Mouse (Mus musculus) cerebellum, postnatal 36 days (tissue): ENCODE data around the gene Ago1.

Experiments
- DNase-seq, 2 experiments: peaks; one replicate each; pipeline ENCODE4 v3.0.0; 2021 to 2022; ENCODE audit warnings: mixed read lengths in 2 of 2

Gene Ago1

GRCm38 (mm10) chr4:126469334-126469733 lies 951 bp upstream of the Ago1 start:
- DNase-seq: no peak

DNA sequence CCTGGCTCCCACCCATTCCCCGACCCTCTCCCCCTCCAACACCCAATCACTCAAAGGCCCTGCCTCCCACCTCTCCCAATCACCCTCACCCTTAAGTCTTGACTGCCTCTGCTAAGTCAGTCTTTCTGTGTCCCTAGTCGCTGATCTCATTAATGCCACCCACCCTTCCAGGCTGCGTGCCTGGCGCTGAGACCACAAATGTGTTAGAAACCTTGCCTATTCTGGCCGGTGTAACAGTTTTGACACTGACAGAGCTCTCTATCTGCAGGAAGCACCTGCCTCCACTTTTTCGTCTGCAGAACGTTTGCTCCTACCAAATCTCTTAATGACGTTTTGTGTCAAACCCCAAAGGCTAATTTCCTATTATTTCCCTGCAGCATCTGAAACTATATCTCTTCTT lies 542 bp upstream of the Ago1 start:
- no peak for DNase-seq

GRCm38 (mm10) chr4:126467721-126468284 lies 580 bp downstream of the Ago1 start:
- DNase-seq: peak; percentile 28 to 47

- DNase-seq: no peak
Measured at GRCm38 (mm10) chr4:126466251-126466750, 2.1 kb downstream of the Ago1 start.

GRCm38 (mm10) chr4:126465843-126466242 lies 2.5 kb downstream of the Ago1 start:
- DNase-seq: peak in 1 of 2 experiments; percentile 10

DNA sequence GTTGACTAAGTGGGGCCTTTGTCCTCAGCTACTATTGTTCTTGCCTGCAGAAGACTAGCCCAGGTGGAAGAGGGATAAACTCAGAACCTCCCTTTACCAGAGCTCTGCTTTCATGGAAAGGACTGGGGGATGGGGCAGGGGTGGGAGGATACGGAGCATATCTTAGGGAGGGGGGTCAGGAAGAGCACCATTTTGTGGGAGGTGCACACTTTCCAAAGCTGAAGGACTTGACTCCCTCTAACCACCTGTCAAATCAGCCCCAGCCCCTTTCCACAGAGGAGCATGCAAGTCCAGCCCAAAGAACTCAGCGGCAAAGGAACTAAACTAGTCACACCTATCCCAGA lies 3.5 kb downstream of the Ago1 start:
- DNase-seq: no peak

DNA sequence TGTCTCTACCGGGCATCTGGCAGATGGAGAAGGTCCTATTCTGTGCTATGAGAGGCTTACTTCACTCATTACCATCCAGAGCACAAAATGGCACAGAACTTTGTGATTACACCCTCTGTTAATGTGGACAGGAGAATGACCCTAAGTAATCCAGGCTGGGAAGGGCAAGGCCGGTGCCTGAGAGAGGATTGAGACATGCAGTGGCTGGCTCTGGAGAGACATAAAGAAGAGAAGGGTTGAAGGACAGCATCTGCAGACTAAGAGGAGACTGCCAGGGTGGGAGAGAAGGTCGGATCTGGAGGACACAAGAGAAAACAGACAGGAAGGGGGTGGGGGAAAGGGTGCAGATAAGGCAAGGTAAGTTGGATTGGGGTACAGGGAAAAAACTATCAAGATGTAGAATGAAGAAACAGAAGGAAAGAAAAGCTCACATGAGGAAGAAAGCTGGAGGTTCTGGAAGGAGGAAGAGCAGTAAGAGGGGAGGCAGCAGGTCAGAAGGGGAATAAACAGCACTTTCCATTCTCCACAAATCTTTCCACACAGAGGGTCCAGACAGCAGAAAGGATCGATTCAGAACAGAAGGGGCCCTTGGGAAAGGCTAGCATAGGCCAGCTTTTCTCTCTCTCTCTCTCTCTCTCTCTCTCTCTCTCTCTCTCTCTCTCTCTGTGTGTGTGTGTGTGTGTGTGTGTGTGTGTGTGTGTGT lies 4.0 kb downstream of the Ago1 start:
- DNase-seq: no peak

DNA sequence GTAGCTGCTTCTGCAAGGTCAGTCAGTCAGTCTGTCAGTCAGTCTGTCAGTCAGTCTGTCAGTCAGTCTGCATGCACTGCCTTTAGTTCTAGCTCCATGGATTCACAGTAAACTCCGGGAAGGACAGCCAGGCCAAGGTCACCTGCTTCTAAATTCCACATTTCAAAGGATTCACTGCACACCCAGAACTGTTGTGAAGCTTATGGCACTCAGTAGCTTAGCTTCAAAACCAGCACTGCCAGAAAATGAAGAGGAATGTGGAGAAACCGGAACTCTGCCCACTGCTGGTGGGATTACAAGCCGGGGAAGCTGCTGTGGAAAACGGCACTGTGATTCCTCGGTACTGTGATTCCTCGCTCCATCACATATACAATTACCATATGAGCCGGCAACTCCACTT lies 12.9 kb downstream of the Ago1 start:
- no peak for DNase-seq

DNA sequence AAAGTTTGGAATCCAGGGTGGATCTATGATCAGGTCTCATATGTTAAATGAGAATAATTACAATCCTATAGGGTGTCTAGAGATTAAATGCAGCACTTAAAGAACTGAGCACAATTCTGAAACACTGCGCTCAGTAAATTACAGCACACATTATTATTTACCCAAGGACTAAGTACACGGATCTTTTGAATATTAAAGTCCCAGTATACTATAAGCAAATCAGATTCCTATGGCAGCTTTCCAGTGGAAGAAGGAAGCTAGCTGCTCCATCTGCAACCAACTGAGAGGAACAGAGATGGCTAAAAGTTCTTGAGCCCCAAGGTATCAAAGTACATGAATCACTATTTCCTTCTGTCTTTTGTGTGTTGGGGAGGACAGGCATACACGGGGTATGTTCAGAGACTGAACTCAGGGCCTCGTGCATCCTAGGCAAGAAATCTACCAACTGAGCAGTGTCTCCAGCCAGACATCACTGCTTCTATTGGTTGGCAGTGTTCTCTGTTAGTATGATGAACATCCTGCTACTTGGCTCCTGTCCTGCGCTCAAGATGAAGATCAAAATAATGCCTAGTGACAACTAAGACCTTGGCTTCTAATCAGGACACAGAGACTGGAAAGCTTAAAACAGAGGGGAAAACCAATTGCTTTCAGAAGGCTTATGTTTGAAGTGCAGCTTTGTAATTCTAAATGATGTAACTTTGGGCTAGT lies 13.7 kb downstream of the Ago1 start:
- no peak for DNase-seq

DNA sequence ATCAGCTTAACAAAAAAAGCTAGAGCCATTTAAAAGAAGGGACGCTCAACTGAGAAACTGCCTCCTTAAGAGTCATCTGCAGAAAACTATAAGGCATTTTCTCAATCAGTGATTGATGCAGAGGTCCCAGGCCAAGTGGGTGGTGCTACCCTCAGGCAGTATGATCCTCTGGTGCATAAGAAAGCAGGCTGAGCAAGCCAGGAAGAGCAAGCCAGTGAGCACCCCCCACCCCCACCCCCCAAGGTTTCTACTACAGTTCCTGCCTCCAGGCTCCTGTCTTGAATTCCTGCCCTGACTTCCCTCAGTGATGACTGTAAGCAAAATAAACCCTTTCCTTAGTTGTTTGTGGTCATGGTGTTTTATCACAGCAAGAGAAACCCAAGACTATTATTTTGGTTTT lies 18.1 kb downstream of the Ago1 start:
- DNase-seq: no peak

GRCm38 (mm10) chr4:126447126-126447525 lies 21.3 kb downstream of the Ago1 start:
- DNase-seq: no peak

DNA sequence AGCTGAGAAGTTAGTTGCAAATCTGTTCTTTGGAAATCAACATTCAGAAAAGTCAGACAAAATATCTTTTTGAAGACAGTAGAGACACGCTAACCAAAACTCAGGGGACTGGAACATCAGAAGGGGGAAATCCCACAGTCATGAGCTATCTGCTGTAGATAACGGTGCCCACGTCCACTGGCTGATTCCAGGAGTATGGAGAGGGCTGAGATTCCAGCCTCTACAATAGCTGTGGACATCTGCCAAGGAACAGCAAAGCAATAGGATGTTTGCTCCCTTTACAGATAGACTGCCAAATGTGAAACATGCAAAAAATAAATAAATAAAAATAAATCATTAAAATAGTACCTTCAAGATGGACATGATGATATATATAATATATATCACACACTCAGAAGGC lies 23.9 kb downstream of the Ago1 start:
- DNase-seq: no peak

DNA sequence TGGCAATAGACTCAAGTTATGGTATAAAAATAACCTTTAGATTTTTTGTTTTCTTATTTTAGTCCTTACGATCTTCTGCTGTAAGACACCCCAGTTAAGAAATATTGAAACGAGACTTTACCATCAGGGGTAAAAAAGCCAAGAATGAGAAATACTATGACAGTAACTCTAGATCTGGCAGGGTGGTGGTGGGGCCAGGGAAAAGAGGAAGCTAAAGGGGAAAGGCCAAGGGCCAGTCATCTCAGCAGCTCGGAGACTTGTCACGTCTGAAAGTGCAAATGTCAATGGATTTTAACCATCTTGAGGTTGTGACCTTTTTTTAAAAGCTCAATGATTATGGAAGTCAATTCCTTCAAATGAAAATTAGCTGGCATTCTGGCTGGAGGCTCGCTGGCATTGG lies 30.1 kb downstream of the Ago1 start:
- no peak for DNase-seq

DNA sequence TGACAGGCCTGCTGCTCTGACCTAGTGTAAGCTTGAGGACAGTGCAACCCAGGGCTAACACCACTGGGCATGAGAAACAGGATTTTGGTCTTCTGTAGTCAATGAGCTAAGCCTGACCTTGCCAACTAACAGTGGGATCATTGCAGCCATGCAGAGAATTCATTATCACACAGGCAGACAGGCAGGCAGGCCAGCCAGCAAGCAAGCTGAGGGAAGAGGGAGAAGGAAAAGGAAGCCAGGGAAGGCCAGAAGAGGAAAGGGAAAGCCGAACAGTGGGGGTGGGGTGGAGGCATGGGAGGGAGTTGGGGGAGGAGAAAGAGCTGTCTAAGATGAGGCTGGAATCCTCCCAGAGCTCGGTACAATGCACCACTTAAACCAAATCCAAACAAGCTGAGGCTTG lies 32.1 kb downstream of the Ago1 start:
- DNase-seq: peak; percentile 36 to 37

DNA sequence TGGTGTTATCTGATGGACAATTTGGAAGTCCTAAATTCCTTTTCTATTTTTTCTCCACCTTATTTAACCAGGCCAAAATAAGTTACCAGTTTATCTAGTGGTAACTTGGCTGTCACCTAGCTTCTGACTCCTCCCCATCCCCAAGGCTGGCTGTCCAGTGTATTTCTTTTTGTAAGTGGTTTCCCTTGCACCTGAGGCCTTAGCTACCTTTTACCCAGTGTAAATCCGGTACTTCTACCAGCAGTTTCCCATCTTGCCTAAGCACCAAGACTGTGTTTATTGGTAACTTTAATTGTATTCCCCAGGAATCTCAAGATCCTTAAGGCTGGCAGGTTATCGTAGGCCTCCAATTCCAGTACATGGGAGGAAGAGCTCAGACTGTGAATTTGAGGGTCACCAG lies 34.3 kb downstream of the Ago1 start:
- no peak for DNase-seq

DNA sequence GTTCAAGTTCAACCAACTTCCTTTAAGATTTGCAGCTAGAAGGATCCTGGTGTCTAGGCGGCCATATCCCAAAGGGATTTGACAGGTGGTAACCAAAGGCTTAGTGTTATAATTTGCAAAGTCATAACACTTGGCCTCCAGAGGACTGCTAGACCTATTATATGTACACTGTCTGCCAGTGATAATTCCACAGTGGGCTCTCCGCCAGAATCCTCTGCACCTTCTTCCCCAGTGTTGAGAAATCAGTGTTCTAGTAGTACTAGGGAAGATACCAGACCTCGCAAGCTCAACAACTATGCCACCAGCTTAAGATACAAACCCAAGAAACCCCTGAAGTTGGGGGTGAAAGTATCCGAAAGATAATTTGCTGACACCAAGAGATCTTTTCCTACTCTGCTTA lies 35.2 kb downstream of the Ago1 start:
- no peak for DNase-seq

DNA sequence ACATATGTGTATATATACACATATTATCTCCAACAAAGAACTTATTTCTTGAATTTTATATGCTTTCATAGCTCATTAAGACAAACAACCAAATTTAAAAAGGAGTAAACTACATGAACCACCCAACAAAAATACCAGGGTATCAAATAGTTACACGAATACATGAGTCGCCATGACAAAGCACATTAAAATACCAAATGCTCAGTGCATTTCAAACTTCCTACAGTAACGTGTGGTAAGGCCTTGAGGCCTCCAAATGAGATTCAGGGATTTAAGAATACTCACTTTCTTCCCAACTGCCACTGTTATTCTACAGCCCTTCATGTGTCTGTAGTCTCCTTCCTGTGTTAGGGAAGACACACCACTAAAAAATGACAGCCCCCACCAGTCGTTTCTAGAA lies 36.6 kb downstream of the Ago1 start:
- no peak for DNase-seq

DNA sequence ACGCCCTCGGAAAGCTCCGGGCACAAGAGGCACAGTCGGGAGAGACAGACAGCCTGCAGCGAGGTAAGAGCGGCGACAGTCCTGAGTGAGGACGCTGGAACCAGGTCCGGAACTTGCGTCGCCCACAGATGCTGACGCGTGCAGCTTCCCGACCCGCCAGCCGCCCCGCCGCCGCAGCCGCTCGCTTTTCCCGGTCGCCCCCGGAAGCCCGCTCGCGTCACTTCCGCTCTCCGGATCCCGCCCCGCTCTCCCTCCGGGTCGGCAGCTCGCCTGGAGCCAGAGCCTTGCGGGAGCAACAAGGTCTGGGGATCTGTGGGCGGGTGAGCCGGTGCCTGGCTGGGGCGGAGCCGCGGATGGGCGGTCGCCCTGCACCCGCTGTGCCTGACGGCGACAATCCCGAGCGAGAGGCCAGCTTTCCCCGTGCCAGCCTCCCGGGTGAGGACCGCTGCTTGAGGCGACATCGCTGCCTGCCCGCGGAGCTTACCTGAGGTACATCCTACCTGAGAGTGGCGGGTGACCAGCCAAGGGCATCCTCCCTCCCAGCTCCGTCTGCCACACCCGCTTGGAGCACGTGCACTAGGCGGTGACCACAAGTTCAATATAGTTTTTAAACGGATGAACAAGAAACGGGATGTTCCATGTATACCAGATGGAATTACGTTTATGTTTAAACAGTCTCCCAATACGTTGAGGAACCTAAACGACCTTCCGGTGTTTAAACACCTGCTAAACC lies 38.9 kb downstream of the Ago1 start, which contains the start of gene Ago3:
TSS of gene Ago3 (minus strand) at position 210 of the 733 bp plus-strand sequence.
- peak; percentile 89 to 95 for DNase-seq

DNA sequence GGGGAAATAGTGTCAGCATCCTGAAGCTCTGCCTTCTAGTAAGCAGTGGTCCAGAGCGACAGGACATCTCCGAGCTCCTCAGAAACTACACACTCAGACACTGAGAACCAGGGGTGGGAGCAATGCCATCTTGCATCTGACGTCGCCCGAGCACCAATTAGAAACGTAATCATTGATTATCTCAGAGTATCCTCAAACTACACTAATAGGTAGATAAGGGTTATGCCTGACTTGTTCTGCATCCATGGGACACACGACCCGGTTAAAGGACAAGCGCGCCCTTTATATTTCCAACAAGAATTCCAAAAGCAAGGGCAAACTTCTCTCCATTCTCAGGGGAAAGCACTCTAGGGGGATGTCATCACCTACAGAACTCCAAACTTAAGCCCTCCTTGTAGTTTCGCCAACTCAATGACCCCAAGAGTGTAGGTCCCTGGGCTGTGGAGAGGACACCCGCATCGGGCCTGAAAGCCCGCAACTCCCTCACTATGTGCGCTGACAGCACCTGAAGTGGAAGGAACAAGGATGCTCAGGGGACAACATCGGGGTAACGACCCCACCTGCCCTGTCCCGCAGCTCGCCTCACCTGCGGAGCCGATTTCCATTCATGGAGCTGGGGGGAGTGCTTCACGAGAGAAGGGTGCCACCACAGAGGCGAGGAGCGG lies 39.6 kb downstream of the Ago1 start:
- no peak for DNase-seq

DNA sequence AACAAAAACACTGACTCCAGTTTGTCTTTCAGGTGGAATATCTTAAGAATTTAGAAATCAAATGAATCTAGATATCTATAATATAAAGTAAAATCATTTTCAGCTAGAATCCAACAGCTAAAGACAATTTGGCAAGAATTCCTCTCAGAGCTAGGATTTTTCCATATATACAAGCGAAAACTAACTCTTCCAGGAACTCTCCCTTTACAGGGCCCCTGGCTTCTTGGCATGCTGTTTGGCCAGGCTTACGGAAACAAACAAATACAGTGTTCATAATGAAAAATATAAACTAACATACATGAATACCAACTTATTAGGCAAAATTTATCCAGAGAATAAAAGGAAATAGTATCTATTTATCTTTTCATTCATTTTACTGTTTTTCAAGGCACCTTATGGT lies 44.5 kb downstream of the Ago1 start:
- no peak for DNase-seq

DNA sequence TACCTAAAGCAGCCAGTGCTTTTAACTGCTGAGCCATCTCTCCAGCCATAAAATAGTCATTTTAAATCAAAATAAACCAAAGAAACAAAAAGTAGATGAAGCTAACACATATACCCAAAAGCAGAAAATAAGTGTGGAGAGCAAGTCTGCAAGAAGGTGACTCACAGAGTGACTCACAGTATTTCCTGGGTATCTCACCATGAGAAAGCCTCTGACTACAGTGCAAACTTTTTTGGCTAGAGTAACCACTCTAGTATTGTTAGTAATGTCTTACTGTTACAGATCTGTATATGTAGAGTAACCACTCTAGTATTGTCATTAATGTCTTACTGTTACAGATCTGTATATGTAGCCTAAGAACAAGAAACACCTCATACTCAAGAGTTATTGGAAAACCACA lies 52.7 kb downstream of the Ago1 start:
- DNase-seq: no peak

- no peak for DNase-seq
Measured at GRCm38 (mm10) chr4:126412526-126412925, 55.9 kb downstream of the Ago1 start.
